Mouse (Mus musculus): ENCODE measurements at regions not wholly inside any gene's neighbourhood (a gene's known extent, or its start where the extent isn't known, plus 50 kb on each side); places are given as distances from the start of the nearest gene placed in this dataset.

DNA sequence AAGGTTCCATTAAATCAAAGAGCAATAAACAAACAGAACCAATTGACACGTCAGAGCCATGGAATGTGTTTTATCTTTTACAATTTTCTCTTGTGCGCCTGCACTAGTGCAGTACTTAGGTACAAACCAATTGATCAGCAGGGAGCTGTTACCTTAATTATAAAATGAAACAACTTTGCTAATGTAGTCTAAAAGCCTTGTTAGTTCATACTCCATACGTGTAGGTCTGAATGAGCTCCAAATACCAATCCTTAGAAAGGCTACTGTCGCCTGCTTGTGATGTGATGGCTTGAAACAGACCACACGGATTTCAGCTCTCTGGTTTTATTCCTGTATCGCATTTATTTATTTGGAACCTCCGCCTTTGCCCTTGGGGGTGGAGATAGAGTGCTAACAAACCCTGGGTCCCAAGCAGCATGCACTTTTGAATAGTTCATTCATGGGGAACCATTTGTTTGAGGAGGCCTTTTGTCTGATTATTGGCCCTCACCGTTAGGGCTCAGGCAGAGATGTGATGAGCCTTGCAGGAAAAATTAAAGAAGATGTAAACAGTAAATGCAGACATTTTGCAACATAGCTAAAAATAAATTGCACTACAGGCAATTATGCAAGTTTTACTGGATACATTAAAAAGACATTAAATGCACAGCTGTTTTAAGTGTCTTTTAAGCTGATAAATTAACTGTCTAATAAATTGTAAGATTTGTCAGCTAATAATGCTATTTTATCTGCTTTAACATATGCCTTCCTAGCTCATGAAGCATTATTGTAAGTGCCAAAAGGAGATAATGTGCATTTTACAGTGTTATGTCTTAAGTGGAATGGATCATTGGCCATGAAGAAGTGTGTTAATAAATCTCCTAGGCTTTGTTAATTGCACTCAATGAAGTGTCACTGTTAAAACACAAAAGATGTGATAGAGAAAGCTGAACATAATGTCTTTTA lies 496.0 kb upstream of the Pou3f4 start:
- no peak for TF ChIP-seq CTCF (IDR thresholded peaks at IDR 0.05 in 2 of 3, conservative IDR thresholded peaks at IDR 0.05 in 1 of 3; ENCODE audit: control insufficient read depth in 1 of 3, insufficient read depth in 1 of 3, low read depth in 2 of 3, low read length in 3 of 3, poor library complexity in 1 of 3, severe bottlenecking in 1 of 3)
- no peak for TF ChIP-seq JUND (IDR thresholded peaks at IDR 0.05; ENCODE audit: low read depth, low read length)
- no peak for TF ChIP-seq BHLHE40 (IDR thresholded peaks at IDR 0.05; ENCODE audit: borderline replicate concordance, low read depth, low read length)
- no peak for TF ChIP-seq ZKSCAN1 (IDR thresholded peaks at IDR 0.05; ENCODE audit: low read depth, low read length)
- no peak for TF ChIP-seq POLR2A (IDR thresholded peaks at IDR 0.05; ENCODE audit: control insufficient read depth in 1 of 2, insufficient read depth in 1 of 2, low read depth in 1 of 2, low read length in 2 of 2, poor library complexity in 1 of 2)
- TF ChIP-seq NELFE (IDR thresholded peaks at IDR 0.05; ENCODE audit: low read depth, low read length), result no peak

Data from MEL (cell line).